Mouse (Mus musculus): ENCODE results near the gene Glrb.

Gene Glrb

GRCm38 (mm10) chr3:80823975-80824374 lies 89.5 kb downstream of the Glrb start:
- no peak for DNase-seq (ENCODE audit: low read depth, low spot score)

GRCm38 (mm10) chr3:80818619-80819018 lies 94.8 kb downstream of the Glrb start:
- DNase-seq (ENCODE audit: low read depth, low spot score), result peak; percentile 50

GRCm38 (mm10) chr3:80813734-80814133 lies 99.7 kb downstream of the Glrb start:
- no peak for DNase-seq (ENCODE audit: low read depth, low spot score)

GRCm38 (mm10) chr3:80812237-80812636 lies 101.2 kb downstream of the Glrb start:
- no peak for DNase-seq (ENCODE audit: low read depth, low spot score)

- DNase-seq (ENCODE audit: low read depth, low spot score), result peak; percentile 87
These were observed 108.1 kb downstream of the Glrb start for GRCm38 (mm10) chr3:80805327-80805726.

GRCm38 (mm10) chr3:80803811-80804210 lies 109.6 kb downstream of the Glrb start:
- peak; percentile 41 for DNase-seq (ENCODE audit: low read depth, low spot score)

GRCm38 (mm10) chr3:80803211-80803610 lies 110.2 kb downstream of the Glrb start:
- DNase-seq (ENCODE audit: low read depth, low spot score), result peak; percentile 48

- peak; percentile 96 for DNase-seq (ENCODE audit: low read depth, low spot score)
These were observed 110.8 kb downstream of the Glrb start, which contains the start of gene Gria2 for GRCm38 (mm10) chr3:80802596-80803081. TSS of gene Gria2 (minus strand) at chr3:80802835.

- no peak for DNase-seq (ENCODE audit: low read depth, low spot score)
These were observed 111.6 kb downstream of the Glrb start for GRCm38 (mm10) chr3:80801827-80802310.

GRCm38 (mm10) chr3:80800995-80801826 lies 112.2 kb downstream of the Glrb start:
- DNase-seq (ENCODE audit: low read depth, low spot score), result peak; percentile 87

- DNase-seq (ENCODE audit: low read depth, low spot score), result peak; percentile 80
These were observed 113.0 kb downstream of the Glrb start for GRCm38 (mm10) chr3:80800299-80800994.

- DNase-seq (ENCODE audit: low read depth, low spot score), result peak; percentile 55
These were observed 115.5 kb downstream of the Glrb start for GRCm38 (mm10) chr3:80797935-80798334.

GRCm38 (mm10) chr3:80796764-80797163 lies 116.7 kb downstream of the Glrb start:
- DNase-seq (ENCODE audit: low read depth, low spot score), result peak; percentile 49

GRCm38 (mm10) chr3:80795284-80795683 lies 118.2 kb downstream of the Glrb start:
- DNase-seq (ENCODE audit: low read depth, low spot score), result no peak
